Mouse (Mus musculus): ENCODE data around the gene Lactb. TPM values are rescaled to one million over a fixed set of nuclear protein-coding genes. Genes with fewer than 3 reads are reported as not detected.

Lactb gene
- total and polyA plus RNA-seq, 3 experiments: 4.7 to 16.4 (median 10.9) TPM

DNA sequence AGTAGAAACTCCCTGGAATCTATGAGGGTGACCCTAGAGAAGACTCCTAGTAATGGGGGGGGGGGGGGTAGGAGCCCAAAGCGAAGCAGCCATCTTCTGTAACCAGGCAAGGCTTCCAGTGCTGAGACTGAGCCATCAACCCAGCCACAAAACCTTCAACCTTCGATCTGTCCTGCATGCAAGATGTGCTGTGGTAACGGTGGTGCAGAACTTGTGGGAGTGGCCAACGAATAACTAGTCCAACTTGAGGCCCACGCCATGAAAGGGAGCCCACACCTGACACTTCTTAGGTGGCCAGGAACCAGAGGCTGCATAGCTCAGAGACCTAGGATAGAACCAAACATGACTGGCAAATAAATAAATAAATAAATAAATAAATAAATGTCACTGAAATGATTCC is 64.6 kb downstream of the Lactb start:
- TF ChIP-seq POLR2AphosphoS5 (IDR thresholded peaks at IDR 0.05; ENCODE audit: insufficient replicate concordance, low read depth, low read length): no peak
- no peak for TF ChIP-seq CTCF (IDR thresholded peaks at IDR 0.05; ENCODE audit: low read depth, low read length)
- TF ChIP-seq GATA2 (IDR thresholded peaks at IDR 0.05; ENCODE audit: borderline replicate concordance, low read depth, low read length): no peak
- TF ChIP-seq GATA1 (IDR thresholded peaks at IDR 0.05; ENCODE audit: borderline replicate concordance, low read length): no peak
- Histone ChIP-seq H3K9me3 (replicated peaks) (no peaks in the 10 kb centered on the region), H3K36me3 (replicated peaks) (peaks cover 68% of the 10 kb centered on the region), H3K4me1 (ENCODE audit: insufficient read depth, low read depth, low read length) (peaks cover 74% of the 10 kb centered on the region), H3K27me3 (ENCODE audit: insufficient read depth, low read length) (no peaks in the 10 kb centered on the region), H3K4me3 (ENCODE audit: low read depth, low read length) (no peak overlapping the region; the same call in 1 of the 2 replicates)
- DNase-seq (ENCODE audit: low spot score) (no peak), ATAC-seq (ENCODE audit: extremely low read depth, insufficient number of reproducible peaks, low FRiP score, poor library complexity, severe bottlenecking) (no peak)

DNA sequence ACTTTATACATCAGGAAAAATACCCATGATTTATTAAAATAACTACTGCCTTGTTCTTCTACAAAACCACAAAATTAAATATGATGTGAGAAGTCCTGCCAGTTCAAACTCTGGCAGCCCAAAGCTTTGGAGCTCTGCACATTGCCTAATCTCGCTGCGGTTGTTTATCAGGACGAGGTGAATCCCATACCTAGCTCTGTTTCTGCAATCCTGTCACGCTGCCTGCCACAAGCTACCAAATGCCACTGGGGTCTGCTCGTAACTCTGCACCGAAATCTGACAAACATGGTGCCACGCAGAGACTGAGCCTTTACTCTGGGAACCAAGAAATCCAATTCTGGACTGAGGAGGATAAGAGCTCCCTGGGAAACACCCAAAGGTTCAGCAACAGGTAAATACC is 65.4 kb downstream of the Lactb start:
- Histone ChIP-seq H3K4me1 (ENCODE audit: insufficient read depth, low read depth, low read length) (peaks cover 67% of the 10 kb centered on the region), H3K36me3 (replicated peaks) (peaks cover 62% of the 10 kb centered on the region), H3K4me3 (ENCODE audit: low read depth, low read length) (no peak overlapping the region), H3K9me3 (replicated peaks) (no peaks in the 10 kb centered on the region), H3K27me3 (ENCODE audit: insufficient read depth, low read length) (no peaks in the 10 kb centered on the region)
- TF ChIP-seq CTCF (IDR thresholded peaks at IDR 0.05; ENCODE audit: low read depth, low read length) (no peak), GATA1 (IDR thresholded peaks at IDR 0.05; ENCODE audit: borderline replicate concordance, low read length) (no peak), GATA2 (IDR thresholded peaks at IDR 0.05; ENCODE audit: borderline replicate concordance, low read depth, low read length) (no peak), TAL1 (conservative IDR thresholded peaks at IDR 0.05; ENCODE audit: low read depth, low read length) (no peak), POLR2AphosphoS5 (IDR thresholded peaks at IDR 0.05; ENCODE audit: insufficient replicate concordance, low read depth, low read length) (no peak)
- DNase-seq (ENCODE audit: low spot score): no peak
- ATAC-seq (ENCODE audit: extremely low read depth, insufficient number of reproducible peaks, low FRiP score, poor library complexity, severe bottlenecking): no peak

DNA sequence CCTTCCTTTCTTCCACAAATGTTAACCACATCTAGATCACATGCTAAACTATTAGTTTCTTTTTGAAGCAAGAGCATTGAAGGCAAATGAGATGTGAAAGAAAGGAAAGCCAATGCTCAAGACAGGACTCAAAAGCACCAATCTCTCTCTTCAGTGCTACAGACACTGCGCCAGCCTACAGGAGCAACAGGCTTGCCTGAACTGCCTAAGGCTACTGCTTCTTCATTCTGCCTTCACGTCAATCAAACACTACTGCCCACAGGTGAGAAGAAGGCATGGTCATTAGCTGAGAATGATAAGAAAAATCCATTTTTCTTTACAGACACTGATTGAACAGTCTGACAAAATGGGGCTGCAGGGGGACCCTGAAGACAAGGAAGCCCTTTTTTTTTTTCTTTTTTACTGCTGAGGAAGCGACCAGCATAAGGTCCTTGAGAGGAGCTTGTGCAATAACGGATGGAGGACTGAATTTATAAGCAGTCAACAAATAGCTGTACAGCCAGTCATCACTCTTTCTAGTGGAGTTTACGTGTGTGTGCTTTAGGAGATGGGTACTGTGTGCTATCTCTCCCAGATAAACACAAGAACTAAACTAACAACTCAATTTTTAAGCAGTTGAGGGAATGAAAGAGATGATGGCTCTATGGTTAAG is 67.4 kb downstream of the Lactb start:
- no peak overlapping the region for H3K4me3 ChIP-seq (ENCODE audit: low read depth, low read length)
- ATAC-seq (ENCODE audit: extremely low read depth, insufficient number of reproducible peaks, low FRiP score, poor library complexity, severe bottlenecking): no peak

DNA sequence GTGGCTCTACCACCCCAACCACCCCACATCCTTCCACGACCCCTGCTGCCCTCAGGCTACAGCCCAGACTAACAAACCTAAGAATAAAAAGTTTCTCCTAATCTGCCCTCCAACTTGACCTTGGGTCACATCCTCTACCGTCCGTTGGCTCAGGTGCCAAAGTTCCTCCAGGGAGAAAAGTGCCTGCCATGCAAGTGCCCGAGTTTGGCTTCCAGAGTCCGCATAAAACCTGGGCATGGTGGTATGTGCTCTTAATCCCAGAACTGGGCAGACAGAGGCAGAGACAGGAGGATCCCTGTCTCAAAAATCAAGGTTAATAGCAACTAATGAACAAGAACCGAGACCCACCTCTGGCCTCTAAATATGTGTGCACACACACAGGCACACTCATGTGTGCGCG is 68.2 kb downstream of the Lactb start:
- TF ChIP-seq CTCF (IDR thresholded peaks at IDR 0.05; ENCODE audit: low read depth, low read length): no peak
- TF ChIP-seq TAL1 (conservative IDR thresholded peaks at IDR 0.05; ENCODE audit: low read depth, low read length): no peak
- TF ChIP-seq GATA2 (IDR thresholded peaks at IDR 0.05; ENCODE audit: borderline replicate concordance, low read depth, low read length): no peak
- TF ChIP-seq POLR2AphosphoS5 (IDR thresholded peaks at IDR 0.05; ENCODE audit: insufficient replicate concordance, low read depth, low read length): no peak
- TF ChIP-seq GATA1 (IDR thresholded peaks at IDR 0.05; ENCODE audit: borderline replicate concordance, low read length): no peak
- ATAC-seq (ENCODE audit: extremely low read depth, insufficient number of reproducible peaks, low FRiP score, poor library complexity, severe bottlenecking) (no peak), DNase-seq (ENCODE audit: low spot score) (no peak)
- Histone ChIP-seq H3K9me3 (replicated peaks) (peaks cover under 1% of the 10 kb centered on the region; the same call in 1 of the 2 replicates), H3K4me1 (ENCODE audit: insufficient read depth, low read depth, low read length) (peaks cover 45% of the 10 kb centered on the region), H3K4me3 (ENCODE audit: low read depth, low read length) (no peak overlapping the region), H3K36me3 (replicated peaks) (peaks cover 68% of the 10 kb centered on the region), H3K27me3 (ENCODE audit: insufficient read depth, low read length) (no peaks in the 10 kb centered on the region)

More for the DNA sequence above, 67.4 kb downstream of the Lactb start:
- TF ChIP-seq GATA2 (IDR thresholded peaks at IDR 0.05; ENCODE audit: borderline replicate concordance, low read depth, low read length): no peak
- no peak for TF ChIP-seq CTCF (IDR thresholded peaks at IDR 0.05; ENCODE audit: low read depth, low read length)
- TF ChIP-seq TAL1 (conservative IDR thresholded peaks at IDR 0.05; ENCODE audit: low read depth, low read length): no peak
- no peak for TF ChIP-seq POLR2AphosphoS5 (IDR thresholded peaks at IDR 0.05; ENCODE audit: insufficient replicate concordance, low read depth, low read length)
- TF ChIP-seq GATA1 (IDR thresholded peaks at IDR 0.05; ENCODE audit: borderline replicate concordance, low read length): no peak
- Histone ChIP-seq H3K27me3 (ENCODE audit: insufficient read depth, low read length) (no peaks in the 10 kb centered on the region), H3K4me1 (ENCODE audit: insufficient read depth, low read depth, low read length) (peaks cover 52% of the 10 kb centered on the region), H3K36me3 (replicated peaks) (peaks cover 69% of the 10 kb centered on the region), H3K9me3 (replicated peaks) (no peaks in the 10 kb centered on the region)
- no peak for DNase-seq (ENCODE audit: low spot score)

DNA sequence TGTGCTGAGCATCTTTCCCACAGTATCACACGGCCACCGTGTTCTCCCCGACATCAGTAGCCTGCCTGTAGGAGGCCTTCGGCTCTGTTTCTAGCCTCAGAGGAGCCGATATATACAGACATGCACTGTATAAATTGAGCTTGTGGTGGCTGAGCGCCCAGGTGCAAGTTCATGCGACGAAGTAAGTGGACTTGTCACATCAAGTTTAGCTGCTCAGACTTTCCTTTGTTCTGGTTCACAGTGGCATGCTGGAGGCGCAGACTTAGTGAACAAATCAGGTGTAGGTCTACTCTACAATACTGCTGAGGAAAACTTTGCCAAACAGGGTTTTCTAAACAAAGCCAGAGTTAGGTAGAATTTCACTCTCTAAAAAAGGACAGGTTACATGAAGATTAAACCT is 69.3 kb downstream of the Lactb start:
- Histone ChIP-seq H3K36me3 (replicated peaks) (peaks cover 67% of the 10 kb centered on the region), H3K27me3 (ENCODE audit: insufficient read depth, low read length) (no peaks in the 10 kb centered on the region), H3K4me1 (ENCODE audit: insufficient read depth, low read depth, low read length) (peaks cover 37% of the 10 kb centered on the region), H3K9me3 (replicated peaks) (peaks cover 3% of the 10 kb centered on the region; the same call in 1 of the 2 replicates), H3K4me3 (ENCODE audit: low read depth, low read length) (no peak overlapping the region)
- TF ChIP-seq GATA2 (IDR thresholded peaks at IDR 0.05; ENCODE audit: borderline replicate concordance, low read depth, low read length): no peak
- TF ChIP-seq TAL1 (conservative IDR thresholded peaks at IDR 0.05; ENCODE audit: low read depth, low read length): no peak
- TF ChIP-seq GATA1 (IDR thresholded peaks at IDR 0.05; ENCODE audit: borderline replicate concordance, low read length): no peak
- no peak for TF ChIP-seq CTCF (IDR thresholded peaks at IDR 0.05; ENCODE audit: low read depth, low read length)
- no peak for TF ChIP-seq POLR2AphosphoS5 (IDR thresholded peaks at IDR 0.05; ENCODE audit: insufficient replicate concordance, low read depth, low read length)
- no peak for DNase-seq (ENCODE audit: low spot score)
- no peak for ATAC-seq (ENCODE audit: extremely low read depth, insufficient number of reproducible peaks, low FRiP score, poor library complexity, severe bottlenecking)

Other genes with a start within 250 kb of the Lactb start
- 0.29 and 0.98 TPM in 2 replicates for gene Aph1b, start 180.0 kb downstream of the Lactb start, total RNA-seq (2014; fragmentation: Nextera tagmentation)
- gene Aph1b, start 180.0 kb downstream of the Lactb start, total RNA-seq (2017): 0.98 and 0.99 TPM in 2 replicates
- 0.01 and 0.04 TPM in 2 replicates for gene Aph1b, start 180.0 kb downstream of the Lactb start, polyA plus RNA-seq (2012)
- gene Gm10647, start 178.4 kb downstream of the Lactb start, total RNA-seq (2014; fragmentation: Nextera tagmentation): not detected in 2 replicates
- gene Gm10647, start 178.4 kb downstream of the Lactb start, total RNA-seq (2017): 0.22 and 0.23 TPM in 2 replicates
- not detected in 2 replicates for gene Gm10647, start 178.4 kb downstream of the Lactb start, polyA plus RNA-seq (2012)
- gene Aph1c, start 140.8 kb downstream of the Lactb start, total RNA-seq (2014; fragmentation: Nextera tagmentation): not detected in 2 replicates
- gene Aph1c, start 140.8 kb downstream of the Lactb start, total RNA-seq (2017): 0.12 and 0.16 TPM in 2 replicates
- gene Aph1c, start 140.8 kb downstream of the Lactb start, polyA plus RNA-seq (2012): not detected in 2 replicates
- 40.6 and 44.3 TPM in 2 replicates for gene Rab8b, start 55.8 kb downstream of the Lactb start, total RNA-seq (2014; fragmentation: Nextera tagmentation)
- 107 and 121 TPM in 2 replicates for gene Rab8b, start 55.8 kb downstream of the Lactb start, total RNA-seq (2017)
- gene Rab8b, start 55.8 kb downstream of the Lactb start, polyA plus RNA-seq (2012): 2.5 and 4.9 TPM in 2 replicates
- 211 and 212 TPM in 2 replicates for gene Rps27l, start 29.4 kb downstream of the Lactb start, total RNA-seq (2014; fragmentation: Nextera tagmentation)
- gene Rps27l, start 29.4 kb downstream of the Lactb start, total RNA-seq (2017): 344 and 363 TPM in 2 replicates
- 113 and 208 TPM in 2 replicates for gene Rps27l, start 29.4 kb downstream of the Lactb start, polyA plus RNA-seq (2012)
- gene Tpm1, start 73.9 kb upstream of the Lactb start, total RNA-seq (2014; fragmentation: Nextera tagmentation): 182 and 191 TPM in 2 replicates
- gene Tpm1, start 73.9 kb upstream of the Lactb start, total RNA-seq (2017): 168 and 171 TPM in 2 replicates
- 69.7 and 98.8 TPM in 2 replicates for gene Tpm1, start 73.9 kb upstream of the Lactb start, polyA plus RNA-seq (2012)

Measured in G1E (cell line).